Mouse (Mus musculus) heart, adult 2 months (tissue): ENCODE measurements around the gene Snta1. TPM values are rescaled to one million over a fixed set of nuclear protein-coding genes. Genes with fewer than 3 reads are reported as not detected.

Experiments
- DNase-seq, 2 experiments: peaks; one replicate each; pipeline ENCODE4 v3.0.0; 2021
- H3K27ac ChIP-seq: fragments of 200-600 bp; 2 replicates; pipeline ENCODE4 v1.8.1; 2022
- H3K27me3 ChIP-seq: fragments of 200-500 bp; 2 replicates; pipeline ENCODE4 v1.6.1; 2012; ENCODE audit warnings: mild to moderate bottlenecking, low read length, inconsistent platforms, mixed read lengths; ENCODE audit not compliant: control insufficient read depth, insufficient read depth
- H3K36me3 ChIP-seq: fragments of 200-500 bp; 2 replicates; pipeline ENCODE4 v1.6.1; 2012; ENCODE audit warnings: low read length, inconsistent platforms; ENCODE audit not compliant: control insufficient read depth, insufficient read depth
- H3K4me1 ChIP-seq: fragments of 200-500 bp; 2 replicates; pipeline ENCODE4 v1.6.1; 2011; ENCODE audit warnings: low read length; ENCODE audit not compliant: control insufficient read depth, insufficient read depth
- H3K4me3 ChIP-seq: fragments of 200-600 bp; 2 replicates; pipeline ENCODE4 v1.8.1; 2022
- H3K79me2 ChIP-seq: fragments of 200-500 bp; replicated peaks from 2 replicates; pipeline ENCODE4 v1.6.1; 2012; ENCODE audit warnings: mild to moderate bottlenecking, inconsistent platforms, low read length, moderate library complexity, mixed read lengths; ENCODE audit not compliant: control insufficient read depth, insufficient read depth
- H3K9ac ChIP-seq: fragments of 200-500 bp; 2 replicates; pipeline ENCODE4 v1.6.1; 2012; ENCODE audit warnings: low read depth, mild to moderate bottlenecking, control low read depth, inconsistent platforms, low read length, mixed read lengths
- CTCF ChIP-seq: fragments of 200-600 bp; IDR thresholded peaks from 2 replicates; pipeline ENCODE4 v1.8.1; 2022; ENCODE audit warnings: antibody characterized with exemption, mild to moderate bottlenecking, moderate library complexity
- EP300 ChIP-seq: fragments of 200-500 bp; IDR thresholded peaks from 2 replicates; pipeline ENCODE4 v1.6.1; 2011; ENCODE audit warnings: low read depth, low read length, control low read depth; ENCODE audit not compliant: insufficient read depth
- POLR2A ChIP-seq: fragments of 200-500 bp; IDR thresholded peaks from 2 replicates; pipeline ENCODE4 v1.6.1; 2011; ENCODE audit warnings: mild to moderate bottlenecking, low read depth, low read length, control low read depth; ENCODE audit not compliant: insufficient read depth
- WGBS: fragments of 180-500 bp; shearing (Covaris S2); methylation state at CpG from one replicate; pipeline ENCODE4 v1.1.7; 2018; 5-methylcytosine and 5-hydroxymethylcytosine counted together
- intact Hi-C: fragments of 180-260 bp; cut with DNase I; formaldehyde crosslinking; loops from one replicate; pipeline ENCODE4 v1.15.1; 2025
- polyA plus RNA-seq: library from polyadenylated mRNA; depleted of rRNA; stranded (reverse); fragments of >200 nt; gene quantifications from 2 replicates; pipeline ENCODE4 v1.2.3, GENCODE M21; 2012
- total RNA-seq, 2 experiments: library from RNA; stranded (reverse); gene quantifications; 2 replicates each; pipeline ENCODE4 v1.2.3; 2021

Snta1 gene
- total and polyA plus RNA-seq, 3 experiments, result 64.8 to 95.0 (median 73.6) TPM

- no peak for TF ChIP-seq EP300
- TF ChIP-seq POLR2A, result no peak
- peak; percentile 34 for TF ChIP-seq CTCF
- H3K4me1 ChIP-seq, result peaks cover 6% of the 10 kb centered on the region
- H3K4me3 ChIP-seq, result no peak overlapping the region
- 19% methylated on average over 2 of the region's 2 CpGs for WGBS
- no peak overlapping the region for H3K9ac ChIP-seq
- no peaks in the 10 kb centered on the region for H3K36me3 ChIP-seq
- intact Hi-C loops, result loop anchor here (2.0 kb wide), 1 partner anchor 532 kb away; no protein-coding TSS in a partner anchor
- peak; percentile 59 to 70 for DNase-seq
- no peaks in the 10 kb centered on the region for H3K27me3 ChIP-seq
- H3K27ac ChIP-seq, result no peak overlapping the region; the same call in 1 of the 2 replicates
- H3K79me2 ChIP-seq, result no peaks in the 10 kb centered on the region
These were observed 2.5 kb upstream of the Snta1 start for GRCm38 (mm10) chr2:154410355-154410754.

GRCm38 (mm10) chr2:154407063-154407642, 746 bp downstream of the Snta1 start:
- H3K27ac ChIP-seq, result peak overlapping the region; percentile 88
- H3K36me3 ChIP-seq, result peaks cover 10% of the 10 kb centered on the region
- H3K4me3 ChIP-seq, result peak overlapping the region; percentile 64
- no peaks in the 10 kb centered on the region for H3K27me3 ChIP-seq
- H3K79me2 ChIP-seq, result no peaks in the 10 kb centered on the region
- TF ChIP-seq CTCF, result no peak
- no peak for TF ChIP-seq POLR2A
- no peak for TF ChIP-seq EP300
- 18% methylated on average over 11 of the region's 11 CpGs for WGBS
- intact Hi-C loops, result loop anchor here (2.0 kb wide), 1 partner anchor 34 kb away; the partner anchor contains the start of gene Cdk5rap1
- peak overlapping the region; percentile 95 for H3K9ac ChIP-seq
- H3K4me1 ChIP-seq, result peaks cover 10% of the 10 kb centered on the region
- DNase-seq, result peak in 1 of 2 experiments; percentile 38

GRCm38 (mm10) chr2:154405447-154405994, 2.4 kb downstream of the Snta1 start:
- intact Hi-C loops, result no loop called here
- H3K36me3 ChIP-seq, result peaks cover 12% of the 10 kb centered on the region
- H3K9ac ChIP-seq, result no peak overlapping the region
- no peaks in the 10 kb centered on the region for H3K79me2 ChIP-seq
- TF ChIP-seq POLR2A, result no peak
- TF ChIP-seq EP300, result no peak
- no peak for TF ChIP-seq CTCF
- 44% methylated on average over 5 of the region's 5 CpGs for WGBS
- DNase-seq, result no peak
- peaks cover 10% of the 10 kb centered on the region for H3K4me1 ChIP-seq
- H3K27me3 ChIP-seq, result no peaks in the 10 kb centered on the region
- H3K4me3 ChIP-seq, result no peak overlapping the region
- peak overlapping the region; percentile 43 for H3K27ac ChIP-seq

- 0% methylated on average over 7 of the region's 7 CpGs for WGBS
- TF ChIP-seq CTCF (peak; percentile 43), POLR2A (no peak)
- intact Hi-C loops, result no loop called here
- Histone ChIP-seq H3K27me3 (no peaks in the 10 kb centered on the region), H3K4me3 (no peak overlapping the region), H3K9ac (no peak overlapping the region), H3K27ac (peak overlapping the region; percentile 45), H3K4me1 (peaks cover 9% of the 10 kb centered on the region), H3K79me2 (no peaks in the 10 kb centered on the region), H3K36me3 (peaks cover 18% of the 10 kb centered on the region)
- peak; percentile 45 to 64 for DNase-seq
These were observed 5.1 kb downstream of the Snta1 start for GRCm38 (mm10) chr2:154402811-154403210.

GRCm38 (mm10) chr2:154401976-154402375, 5.9 kb downstream of the Snta1 start:
- Histone ChIP-seq H3K9ac (no peak overlapping the region), H3K4me3 (no peak overlapping the region), H3K4me1 (peaks cover 7% of the 10 kb centered on the region), H3K36me3 (peaks cover 18% of the 10 kb centered on the region), H3K27me3 (no peaks in the 10 kb centered on the region), H3K79me2 (no peaks in the 10 kb centered on the region), H3K27ac (no peak overlapping the region)
- TF ChIP-seq POLR2A (no peak), CTCF (no peak), EP300 (no peak)
- 18% methylated on average over 1 of the region's 1 CpGs for whole genome bisulfite sequencing
- DNase-seq, result no peak
- intact Hi-C loops, result no loop called here

GRCm38 (mm10) chr2:154399325-154399724, 8.6 kb downstream of the Snta1 start:
- H3K9ac ChIP-seq, result no peak overlapping the region
- peaks cover 18% of the 10 kb centered on the region for H3K36me3 ChIP-seq
- TF ChIP-seq CTCF (no peak), EP300 (no peak), POLR2A (no peak)
- peak overlapping the region; percentile 20 for H3K27ac ChIP-seq
- no peaks in the 10 kb centered on the region for H3K79me2 ChIP-seq
- no peak overlapping the region for H3K4me3 ChIP-seq
- no peaks in the 10 kb centered on the region for H3K27me3 ChIP-seq
- DNase-seq, result no peak
- 50% methylated on average over 2 of the region's 2 CpGs for WGBS
- peaks cover 10% of the 10 kb centered on the region for H3K4me1 ChIP-seq
- intact Hi-C loops, result no loop called here
